Mouse (Mus musculus) olfactory bulb, adult 2 months (tissue): Measurements from ENCODE around the gene Utf1.

ENCODE experiments used
- CTCF ChIP-seq: fragments of 200-500 bp; IDR thresholded peaks from 2 replicates; pipeline ENCODE4 v1.5.1; 2012; ENCODE audit warnings: low read depth, mild to moderate bottlenecking, low read length, moderate library complexity; ENCODE audit not compliant: insufficient read depth
- POLR2A ChIP-seq: fragments of 200-500 bp; IDR thresholded peaks from 2 replicates; pipeline ENCODE4 v1.6.1; 2012; ENCODE audit warnings: mild to moderate bottlenecking, low read depth, low read length, moderate library complexity; ENCODE audit not compliant: insufficient read depth

DNA sequence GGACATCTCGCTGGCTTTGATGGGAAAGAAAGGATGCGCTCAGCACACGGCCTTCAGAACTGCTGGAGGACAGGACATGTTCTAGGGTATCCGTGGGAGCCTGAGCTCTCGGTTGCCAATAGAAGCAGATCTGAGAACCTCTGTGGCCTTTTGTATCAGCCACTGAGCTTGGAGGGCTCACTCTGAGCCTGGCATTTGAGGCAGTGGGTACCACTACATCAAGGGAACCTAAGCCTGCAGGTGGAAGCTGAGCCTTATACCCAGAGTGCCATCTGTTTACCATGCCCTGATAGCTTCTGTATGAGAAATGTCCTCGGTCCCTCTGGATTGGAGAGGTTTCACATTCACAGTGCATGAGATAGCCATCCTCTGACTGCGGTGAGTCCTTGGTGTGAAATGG is 47.3 kb upstream of the Utf1 start:
- TF ChIP-seq POLR2A (no peak), CTCF (no peak)
